Mouse (Mus musculus): ENCODE data around the gene Trip6.

Trip6 gene

GRCm38 (mm10) chr5:137314193-137315083 lies at the start of gene Trip6:
Trip6 (minus strand) TSS chr5:137314404.
- no peak for DNase-seq (ENCODE audit: low spot score in 2 of 2)

- no peak for DNase-seq (ENCODE audit: low spot score in 2 of 2)
These were observed 44.2 kb upstream of the Trip6 start for GRCm38 (mm10) chr5:137358382-137358781.

- no peak for DNase-seq (ENCODE audit: low spot score in 2 of 2)
These were observed 39.9 kb upstream of the Trip6 start for GRCm38 (mm10) chr5:137354091-137354490.

GRCm38 (mm10) chr5:137352011-137352975 lies 38.1 kb upstream of the Trip6 start:
- DNase-seq (ENCODE audit: low spot score in 2 of 2) = no peak

GRCm38 (mm10) chr5:137351394-137351793 lies 37.2 kb upstream of the Trip6 start:
- no peak for DNase-seq (ENCODE audit: low spot score in 2 of 2)

GRCm38 (mm10) chr5:137351058-137351380 lies 36.8 kb upstream of the Trip6 start:
- DNase-seq (ENCODE audit: low spot score in 2 of 2) = no peak

GRCm38 (mm10) chr5:137350205-137351057 lies 36.2 kb upstream of the Trip6 start:
- DNase-seq (ENCODE audit: low spot score in 2 of 2) = no peak

GRCm38 (mm10) chr5:137349384-137350204 lies 35.4 kb upstream of the Trip6 start, which contains the start of gene Ephb4:
Ephb4 (plus strand) TSS chr5:137350109.
- no peak for DNase-seq (ENCODE audit: low spot score in 2 of 2)

GRCm38 (mm10) chr5:137348482-137349383 lies 34.5 kb upstream of the Trip6 start:
- no peak for DNase-seq (ENCODE audit: low spot score in 2 of 2)

- no peak for DNase-seq (ENCODE audit: low spot score in 2 of 2)
These were observed 33.7 kb upstream of the Trip6 start for GRCm38 (mm10) chr5:137347856-137348255.

- DNase-seq (ENCODE audit: low spot score in 2 of 2) = no peak
These were observed 32.8 kb upstream of the Trip6 start for GRCm38 (mm10) chr5:137346983-137347382.

- DNase-seq (ENCODE audit: low spot score in 2 of 2) = no peak
These were observed 32.2 kb upstream of the Trip6 start for GRCm38 (mm10) chr5:137346388-137346787.

GRCm38 (mm10) chr5:137345821-137346220 lies 31.6 kb upstream of the Trip6 start:
- no peak for DNase-seq (ENCODE audit: low spot score in 2 of 2)

GRCm38 (mm10) chr5:137343869-137344268 lies 29.7 kb upstream of the Trip6 start:
- DNase-seq (ENCODE audit: low spot score in 2 of 2) = no peak

GRCm38 (mm10) chr5:137343412-137343811 lies 29.2 kb upstream of the Trip6 start:
- no peak for DNase-seq (ENCODE audit: low spot score in 2 of 2)

- DNase-seq (ENCODE audit: low spot score in 2 of 2) = no peak
These were observed 28.3 kb upstream of the Trip6 start for GRCm38 (mm10) chr5:137342407-137343012.

GRCm38 (mm10) chr5:137340222-137340621 lies 26.0 kb upstream of the Trip6 start:
- DNase-seq (ENCODE audit: low spot score in 2 of 2) = no peak

GRCm38 (mm10) chr5:137339290-137339979 lies 25.2 kb upstream of the Trip6 start:
- peak; percentile 13 to 17 for DNase-seq (ENCODE audit: low spot score in 2 of 2)
